Mouse (Mus musculus): ENCODE data around the gene Tbrg1. TPM values are rescaled to one million over a fixed set of nuclear protein-coding genes. Genes with fewer than 3 reads are reported as not detected.

The Tbrg1 gene
- polyA plus RNA-seq, 1 experiment, result 33.5 TPM

DNA sequence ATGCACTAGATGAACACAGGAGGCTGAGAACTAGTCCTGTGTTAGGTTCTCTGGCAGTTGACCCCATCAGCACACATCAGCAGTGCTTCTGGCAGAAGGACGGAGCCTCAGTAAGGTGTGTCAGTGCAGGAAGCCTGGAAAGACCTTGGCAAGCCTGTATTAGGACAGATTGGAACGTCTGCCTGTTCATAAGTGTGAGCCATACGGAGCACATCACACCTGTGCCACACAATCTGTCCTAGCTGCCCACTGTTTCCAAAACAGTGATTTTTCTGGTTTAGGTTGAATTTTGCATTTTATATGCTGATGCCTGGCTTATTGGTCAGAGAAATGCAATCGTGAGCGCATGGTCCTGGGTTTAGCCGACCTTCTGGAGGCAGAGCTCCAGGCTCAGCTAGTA, 35.8 kb downstream of the Tbrg1 start:
- Histone ChIP-seq H3K27me3 (ENCODE audit: control insufficient read depth, insufficient read depth, low read length) (no peaks in the 10 kb centered on the region), H3K27ac (ENCODE audit: insufficient read depth, low read length) (no peak overlapping the region), H3K4me1 (ENCODE audit: control insufficient read depth, insufficient read depth, low read length) (peaks cover 19% of the 10 kb centered on the region), H3K4me3 (replicated peaks; ENCODE audit: insufficient read depth, low read depth, low read length) (no peak overlapping the region)
- 15% methylated on average over 6 of the region's 6 CpGs for WGBS
- peak; percentile 77 to 87 for DNase-seq
- TF ChIP-seq POLR2A (IDR thresholded peaks at IDR 0.05; ENCODE audit: borderline replicate concordance, insufficient read depth, low read length) (no peak), CTCF (IDR thresholded peaks at IDR 0.05; ENCODE audit: borderline replicate concordance, insufficient read depth, low read depth, low read length) (no peak)

DNA sequence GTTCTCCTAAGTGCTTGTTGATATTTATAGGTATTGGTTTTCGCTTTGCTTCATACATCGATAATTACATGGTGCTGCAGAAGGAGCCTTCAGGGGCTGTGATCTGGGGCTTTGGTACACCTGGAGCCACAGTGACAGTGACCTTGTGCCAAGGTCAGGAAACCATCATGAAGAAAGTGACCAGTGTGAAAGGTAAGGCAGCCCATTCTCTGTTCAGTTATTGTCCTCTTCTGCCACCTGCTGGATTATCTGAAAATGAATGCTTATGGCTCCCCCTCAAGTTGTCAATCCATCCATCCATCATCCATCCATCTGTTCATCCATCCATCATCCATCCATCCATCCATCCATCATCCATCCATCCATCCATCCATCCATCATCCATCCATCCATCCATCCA, 40.3 kb downstream of the Tbrg1 start:
- peak; percentile 23 to 44 for DNase-seq
- H3K27ac ChIP-seq (ENCODE audit: insufficient read depth, low read length), result no peak overlapping the region
- H3K4me1 ChIP-seq (ENCODE audit: control insufficient read depth, insufficient read depth, low read length), result peaks cover 3% of the 10 kb centered on the region; the same call in 1 of the 2 replicates
- TF ChIP-seq POLR2A (IDR thresholded peaks at IDR 0.05; ENCODE audit: borderline replicate concordance, insufficient read depth, low read length) (no peak), CTCF (IDR thresholded peaks at IDR 0.05; ENCODE audit: borderline replicate concordance, insufficient read depth, low read depth, low read length) (peak; percentile 76)
- no peaks in the 10 kb centered on the region for H3K27me3 ChIP-seq (ENCODE audit: control insufficient read depth, insufficient read depth, low read length)
- 54% methylated on average over 2 of the region's 2 CpGs for WGBS
- no peak overlapping the region for H3K4me3 ChIP-seq (replicated peaks; ENCODE audit: insufficient read depth, low read depth, low read length)

DNA sequence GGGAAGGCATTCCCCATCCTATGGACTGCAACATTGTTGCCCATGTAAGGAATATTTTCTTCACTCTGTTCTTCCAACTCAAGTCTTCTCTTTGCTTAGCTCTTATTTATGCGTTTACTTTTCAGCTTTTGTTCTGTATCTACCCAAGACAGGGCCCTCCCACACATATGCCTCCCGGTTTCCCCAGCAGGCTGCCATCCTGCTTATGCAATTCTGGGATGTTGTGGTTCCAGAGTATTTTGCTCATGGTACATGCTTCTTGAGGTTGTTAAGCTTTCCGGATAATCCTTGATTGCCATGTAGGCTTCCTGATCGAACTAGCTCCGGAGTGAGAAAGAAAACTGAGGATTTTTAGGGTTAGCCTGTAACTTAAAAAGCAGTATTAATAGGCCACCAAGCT, 41.9 kb downstream of the Tbrg1 start:
- H3K27ac ChIP-seq (ENCODE audit: insufficient read depth, low read length), result no peak overlapping the region
- H3K4me1 ChIP-seq (ENCODE audit: control insufficient read depth, insufficient read depth, low read length), result no peaks in the 10 kb centered on the region
- no peak for DNase-seq
- no peak overlapping the region for H3K4me3 ChIP-seq (replicated peaks; ENCODE audit: insufficient read depth, low read depth, low read length)
- 72% methylated on average over 5 of the region's 5 CpGs for WGBS
- TF ChIP-seq CTCF (IDR thresholded peaks at IDR 0.05; ENCODE audit: borderline replicate concordance, insufficient read depth, low read depth, low read length), result no peak
- H3K27me3 ChIP-seq (ENCODE audit: control insufficient read depth, insufficient read depth, low read length), result no peaks in the 10 kb centered on the region

DNA sequence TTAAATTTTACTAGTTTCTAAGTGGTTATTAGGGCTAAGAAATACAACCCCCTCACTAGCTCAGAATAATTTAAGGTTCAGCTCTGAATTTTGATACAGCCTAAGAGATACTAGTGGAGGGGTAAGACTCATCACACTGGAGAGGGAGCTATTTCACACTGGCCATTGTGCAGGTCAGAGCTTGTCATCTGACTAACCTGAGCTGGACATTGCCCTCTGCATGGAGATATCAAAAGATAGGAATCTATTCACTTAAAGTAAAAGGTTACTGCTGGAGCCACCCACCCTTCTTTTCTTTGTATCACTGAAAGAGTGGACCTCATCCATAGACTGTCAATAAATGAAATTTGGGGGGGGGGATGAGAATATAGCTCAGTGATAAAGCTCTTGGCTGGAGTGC, 42.8 kb downstream of the Tbrg1 start:
- Histone ChIP-seq H3K27me3 (ENCODE audit: control insufficient read depth, insufficient read depth, low read length) (no peaks in the 10 kb centered on the region), H3K4me3 (replicated peaks; ENCODE audit: insufficient read depth, low read depth, low read length) (no peak overlapping the region), H3K27ac (ENCODE audit: insufficient read depth, low read length) (no peak overlapping the region), H3K4me1 (ENCODE audit: control insufficient read depth, insufficient read depth, low read length) (no peaks in the 10 kb centered on the region)
- no peak for TF ChIP-seq POLR2A (IDR thresholded peaks at IDR 0.05; ENCODE audit: borderline replicate concordance, insufficient read depth, low read length)
- no peak for TF ChIP-seq CTCF (IDR thresholded peaks at IDR 0.05; ENCODE audit: borderline replicate concordance, insufficient read depth, low read depth, low read length)
- no peak for DNase-seq

DNA sequence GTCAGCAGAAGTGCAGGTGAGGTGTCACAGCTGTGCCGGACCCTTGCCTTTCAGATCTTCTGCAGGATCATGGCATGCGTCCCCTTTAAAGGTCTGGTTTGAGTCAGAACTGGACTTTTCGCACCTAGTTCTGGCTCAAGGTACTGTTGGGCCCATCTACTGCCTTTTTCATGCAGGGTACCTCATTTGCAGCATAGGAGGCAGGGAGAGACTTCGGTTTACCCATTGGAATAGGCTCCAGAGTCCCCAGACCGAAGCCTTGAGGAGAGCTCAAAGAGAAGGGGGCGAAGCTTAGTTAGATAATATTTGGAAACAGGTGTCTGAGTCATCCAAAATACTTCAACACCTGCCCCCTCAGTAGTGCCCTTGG, 43.2 kb downstream of the Tbrg1 start:
- TF ChIP-seq CTCF (IDR thresholded peaks at IDR 0.05; ENCODE audit: borderline replicate concordance, insufficient read depth, low read depth, low read length) (no peak), POLR2A (IDR thresholded peaks at IDR 0.05; ENCODE audit: borderline replicate concordance, insufficient read depth, low read length) (no peak)
- H3K4me1 ChIP-seq (ENCODE audit: control insufficient read depth, insufficient read depth, low read length), result no peaks in the 10 kb centered on the region
- DNase-seq, result no peak
- no peaks in the 10 kb centered on the region for H3K27me3 ChIP-seq (ENCODE audit: control insufficient read depth, insufficient read depth, low read length)
- H3K27ac ChIP-seq (ENCODE audit: insufficient read depth, low read length), result no peak overlapping the region
- WGBS, result 18% methylated on average over 6 of the region's 6 CpGs
- peak overlapping the region; percentile 93 for H3K4me3 ChIP-seq (replicated peaks; ENCODE audit: insufficient read depth, low read depth, low read length)

DNA sequence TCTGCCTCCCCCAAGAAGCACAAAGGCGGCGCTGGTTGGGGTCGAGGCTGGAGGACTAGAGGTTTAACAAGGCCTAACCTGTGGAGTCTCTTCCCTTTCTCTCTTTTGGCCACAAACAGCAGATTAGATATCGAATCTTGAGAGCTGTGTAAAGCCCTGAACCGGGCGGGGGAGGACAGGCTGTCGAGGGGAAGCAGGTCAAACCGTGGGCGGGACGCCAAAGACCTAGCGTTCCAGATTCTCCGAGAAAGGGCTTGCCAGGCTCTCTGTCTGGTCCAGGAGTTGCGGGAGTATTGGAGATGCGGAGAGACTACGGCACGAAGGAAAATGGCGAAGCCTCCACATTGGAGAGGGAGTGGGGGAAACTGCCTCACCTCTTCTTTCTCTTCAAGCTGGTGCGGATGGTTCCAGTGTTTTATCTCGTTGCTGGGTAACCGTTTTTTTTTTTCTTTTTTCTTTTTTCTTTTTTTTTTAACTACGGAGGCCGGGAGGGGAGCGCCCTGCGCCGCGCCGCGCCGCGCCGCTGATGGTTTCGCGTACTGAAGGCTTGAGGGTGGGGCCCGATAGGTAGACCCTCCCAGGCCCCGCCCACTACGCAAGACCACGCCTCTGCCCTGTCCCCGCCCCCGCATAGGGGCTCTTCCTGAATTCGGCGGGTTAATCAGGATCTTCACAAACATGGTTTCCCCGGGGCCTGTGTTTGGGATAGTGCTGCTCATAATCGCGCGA, 43.8 kb downstream of the Tbrg1 start, which contains the start of gene Spa17:
Gene Spa17 (minus strand): TSS at position 541 of the 729 bp plus-strand sequence.
- H3K4me1 ChIP-seq (ENCODE audit: control insufficient read depth, insufficient read depth, low read length), result no peaks in the 10 kb centered on the region
- peak; percentile 87 to 88 for DNase-seq
- WGBS, result under 1% methylated on average over 45 of the region's 45 CpGs
- TF ChIP-seq CTCF (IDR thresholded peaks at IDR 0.05; ENCODE audit: borderline replicate concordance, insufficient read depth, low read depth, low read length), result no peak
- no peak for TF ChIP-seq POLR2A (IDR thresholded peaks at IDR 0.05; ENCODE audit: borderline replicate concordance, insufficient read depth, low read length)
- peak within 1 kb of the TSS; percentile 93 for H3K4me3 ChIP-seq (replicated peaks; ENCODE audit: insufficient read depth, low read depth, low read length)
- no peaks in the 10 kb centered on the region for H3K27me3 ChIP-seq (ENCODE audit: control insufficient read depth, insufficient read depth, low read length)
- H3K27ac ChIP-seq (ENCODE audit: insufficient read depth, low read length), result peak within 1 kb of the TSS; percentile 15

DNA sequence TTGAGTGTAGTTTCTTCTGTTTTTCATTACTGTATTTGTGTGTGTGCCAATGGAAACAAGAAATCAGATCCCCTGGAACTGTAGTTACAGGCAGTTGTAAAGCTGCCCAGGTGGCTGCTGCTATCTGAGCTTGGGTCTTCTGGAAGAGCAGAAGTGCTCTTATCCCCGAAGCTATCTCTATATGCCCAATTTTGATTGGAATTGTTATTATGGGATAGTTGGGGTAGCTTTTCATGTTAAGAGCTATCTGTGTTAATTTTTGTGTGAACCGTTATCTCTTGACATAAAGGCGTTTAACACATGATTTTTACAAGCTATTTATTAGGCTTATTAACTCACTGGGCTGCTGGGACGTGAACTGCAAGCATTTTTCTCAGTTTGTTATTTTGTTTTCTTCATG, 47.6 kb downstream of the Tbrg1 start:
- TF ChIP-seq CTCF (IDR thresholded peaks at IDR 0.05; ENCODE audit: borderline replicate concordance, insufficient read depth, low read depth, low read length) (no peak), POLR2A (IDR thresholded peaks at IDR 0.05; ENCODE audit: borderline replicate concordance, insufficient read depth, low read length) (no peak)
- no peak overlapping the region for H3K4me3 ChIP-seq (replicated peaks; ENCODE audit: insufficient read depth, low read depth, low read length)
- H3K4me1 ChIP-seq (ENCODE audit: control insufficient read depth, insufficient read depth, low read length), result no peaks in the 10 kb centered on the region
- H3K27ac ChIP-seq (ENCODE audit: insufficient read depth, low read length), result no peak overlapping the region
- DNase-seq, result no peak
- WGBS, result 80% methylated on average over 4 of the region's 4 CpGs
- no peaks in the 10 kb centered on the region for H3K27me3 ChIP-seq (ENCODE audit: control insufficient read depth, insufficient read depth, low read length)

DNA sequence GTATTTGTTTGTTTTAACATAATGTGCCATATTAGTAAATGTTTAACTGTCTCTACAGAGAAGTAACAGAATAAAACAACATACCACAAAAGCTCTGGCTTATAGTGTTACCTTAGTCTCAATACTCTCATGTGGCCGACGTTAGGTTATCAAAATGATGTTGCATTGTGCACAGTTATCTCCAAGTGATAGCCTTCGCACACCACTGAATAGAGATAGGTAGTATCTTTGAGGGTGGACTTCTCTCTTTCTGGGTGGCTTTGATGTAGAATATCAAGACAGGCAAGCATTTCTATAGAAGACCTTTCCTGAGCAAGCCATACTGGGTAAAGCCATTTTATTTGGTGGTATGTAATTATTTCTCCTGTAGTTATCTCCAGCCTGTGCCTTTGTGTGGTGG, 52.0 kb downstream of the Tbrg1 start:
- H3K27ac ChIP-seq (ENCODE audit: insufficient read depth, low read length), result no peak overlapping the region
- no peak overlapping the region for H3K4me3 ChIP-seq (replicated peaks; ENCODE audit: insufficient read depth, low read depth, low read length)
- DNase-seq, result no peak
- H3K4me1 ChIP-seq (ENCODE audit: control insufficient read depth, insufficient read depth, low read length), result no peaks in the 10 kb centered on the region
- TF ChIP-seq POLR2A (IDR thresholded peaks at IDR 0.05; ENCODE audit: borderline replicate concordance, insufficient read depth, low read length) (no peak), CTCF (IDR thresholded peaks at IDR 0.05; ENCODE audit: borderline replicate concordance, insufficient read depth, low read depth, low read length) (no peak)
- no peaks in the 10 kb centered on the region for H3K27me3 ChIP-seq (ENCODE audit: control insufficient read depth, insufficient read depth, low read length)
- WGBS, result 93% methylated on average over 3 of the region's 3 CpGs
